Mouse (Mus musculus): ENCODE results near the gene Prkcb.

Gene Prkcb

DNA sequence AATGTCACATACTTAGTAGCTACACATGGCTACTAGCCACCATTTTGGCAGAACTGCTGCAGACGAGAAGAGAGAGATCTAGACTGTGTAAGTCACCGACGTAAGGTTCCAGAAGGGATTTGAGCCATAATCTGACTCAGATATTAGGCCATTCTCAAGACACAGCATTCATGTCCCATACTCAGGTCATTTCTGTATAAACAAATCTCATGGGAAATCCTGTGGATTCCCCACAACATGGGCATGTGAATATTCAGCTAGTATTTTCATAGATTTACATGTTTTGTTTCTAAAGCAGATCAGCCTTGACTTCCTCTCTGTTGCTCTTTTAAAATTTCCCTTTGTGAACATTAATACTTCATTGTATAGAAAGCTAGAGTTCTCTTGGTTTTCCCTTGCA lies 39.4 kb downstream of the Prkcb start:
- DNase-seq = no peak

DNA sequence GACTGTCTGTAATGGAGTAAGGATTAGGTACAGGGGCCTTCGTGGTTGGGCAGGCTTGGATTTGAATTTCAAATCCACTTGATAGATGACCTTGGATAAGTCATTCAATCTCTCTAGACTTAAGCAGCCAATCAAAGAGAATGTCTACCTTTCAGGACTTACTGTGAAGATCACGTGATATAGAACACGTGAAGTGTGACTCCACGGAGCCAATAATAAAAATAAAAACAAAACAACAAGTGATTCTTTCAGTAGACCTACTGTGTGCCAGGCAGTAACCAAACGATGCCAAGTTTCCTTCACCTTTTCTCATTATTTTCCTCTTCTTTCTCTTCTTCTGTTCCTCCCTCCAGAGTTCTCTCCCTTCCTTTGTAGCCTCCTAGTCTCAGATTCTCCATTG lies 39.9 kb downstream of the Prkcb start:
- no peak for DNase-seq

DNA sequence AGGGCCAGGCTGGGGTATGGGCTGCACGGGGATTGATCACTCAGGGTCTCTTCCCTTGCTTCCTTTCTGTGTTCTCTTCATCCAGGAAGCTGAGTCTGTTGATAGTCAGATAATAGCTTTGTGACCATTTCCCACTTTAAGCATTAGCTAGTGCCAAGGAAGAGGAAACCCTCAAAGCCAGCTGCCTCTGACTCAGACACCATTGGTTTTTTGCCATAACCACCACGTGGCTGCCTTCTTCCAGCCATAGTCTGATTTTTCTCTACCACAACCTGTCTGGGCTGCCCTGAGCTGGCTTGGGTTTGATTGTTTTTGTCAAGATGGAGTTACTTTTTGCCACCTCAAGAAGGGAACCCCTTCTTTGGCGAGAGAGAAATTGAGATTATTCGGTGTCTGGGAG lies 41.0 kb downstream of the Prkcb start:
- no peak for DNase-seq

DNA sequence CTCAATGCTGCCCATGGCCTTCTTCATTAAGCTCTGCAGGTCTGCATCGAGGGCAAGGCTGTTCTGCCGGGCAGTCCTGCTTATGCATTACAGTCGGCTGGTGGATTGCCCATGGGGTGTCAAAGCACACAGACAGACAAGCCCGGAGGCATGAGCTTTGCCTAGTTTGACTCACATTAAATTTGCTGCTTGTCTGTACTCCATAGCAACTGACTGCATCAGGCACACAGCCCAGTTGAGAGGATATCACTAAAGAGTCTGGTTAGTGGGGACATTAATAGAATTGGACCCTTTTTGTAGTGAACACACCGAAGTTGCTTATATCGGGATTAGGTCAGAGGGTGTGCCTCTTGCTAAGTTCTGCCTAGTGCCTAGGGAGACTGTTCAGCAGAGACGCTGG lies 45.1 kb downstream of the Prkcb start:
- no peak for DNase-seq

DNA sequence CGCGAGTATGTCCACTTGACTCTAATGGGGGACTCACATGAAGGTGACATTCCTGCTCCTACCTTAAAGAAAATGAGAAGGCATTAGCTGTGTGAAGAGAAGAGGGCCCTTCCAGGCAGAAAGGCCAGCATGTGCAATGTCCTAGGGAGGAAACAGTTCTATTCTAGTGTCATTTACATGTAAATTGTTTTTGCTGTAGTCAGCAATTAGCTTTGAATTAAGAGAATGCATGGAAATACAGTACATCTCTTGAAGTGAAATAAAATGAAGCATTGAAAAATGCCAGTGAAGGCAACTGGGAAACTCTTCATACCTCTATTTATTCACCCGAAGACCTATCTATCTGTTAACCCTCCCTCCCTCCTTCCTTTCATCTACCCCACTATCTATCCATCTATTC lies 48.8 kb downstream of the Prkcb start:
- DNase-seq = no peak

DNA sequence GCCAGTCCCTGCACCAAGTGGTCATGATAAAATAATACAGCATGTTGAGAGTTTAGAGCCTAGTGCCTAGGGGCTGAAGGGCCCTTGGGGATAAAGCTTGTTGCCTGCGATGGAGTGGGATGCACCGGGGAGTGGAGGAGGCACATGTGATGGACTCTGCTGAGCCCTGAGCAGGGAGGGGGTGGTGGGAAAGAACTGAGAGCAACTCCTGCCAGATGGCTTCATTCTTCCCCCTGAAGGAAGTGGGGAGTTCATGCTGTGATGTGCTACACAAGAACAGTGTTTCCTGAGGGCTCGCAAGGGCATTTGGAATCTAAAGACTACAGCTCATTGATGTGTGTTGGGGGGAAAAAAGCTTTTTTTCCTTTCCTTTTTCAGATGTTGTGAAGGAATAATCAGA lies 49.5 kb downstream of the Prkcb start:
- no peak for DNase-seq

DNA sequence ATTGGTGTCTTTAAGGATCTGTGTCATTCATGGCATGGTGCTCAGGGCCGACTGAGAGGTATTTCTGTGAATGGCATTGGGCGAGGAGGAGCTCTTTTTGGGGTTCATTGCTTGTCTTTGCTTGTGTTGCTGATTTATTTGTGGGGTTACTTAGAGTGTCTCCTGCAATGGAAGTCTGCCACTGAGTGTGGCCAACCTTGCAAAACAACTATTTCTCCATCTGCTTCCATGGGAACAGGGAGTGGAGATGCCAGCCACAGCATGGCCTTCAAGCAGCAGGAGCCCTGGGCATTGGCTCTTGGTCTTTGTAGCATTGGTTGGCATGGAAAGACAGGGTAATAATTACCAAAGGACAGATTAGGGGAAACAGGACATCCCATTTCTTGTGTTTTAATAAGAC lies 50.9 kb downstream of the Prkcb start:
- DNase-seq = no peak

DNA sequence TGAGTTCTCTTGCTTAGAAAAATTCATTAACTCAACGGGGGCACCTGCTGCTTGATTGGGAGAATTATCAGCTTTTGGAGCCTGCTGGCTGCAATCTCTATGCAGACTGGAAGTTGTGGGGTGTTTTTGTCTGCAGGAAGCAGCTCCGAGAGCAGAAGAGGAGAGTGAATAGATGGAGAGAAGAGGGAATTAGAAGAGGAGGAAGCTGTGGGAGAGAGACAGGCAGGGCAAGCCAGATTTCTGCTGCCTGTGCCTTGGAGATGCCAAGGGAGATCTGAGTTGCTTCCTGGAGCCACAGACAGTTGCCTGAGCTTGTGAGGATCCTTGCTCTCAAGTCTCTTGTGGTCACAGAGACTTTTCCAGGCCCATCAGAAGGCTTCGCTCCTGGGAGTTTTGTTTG lies 53.3 kb downstream of the Prkcb start:
- no peak for DNase-seq

DNA sequence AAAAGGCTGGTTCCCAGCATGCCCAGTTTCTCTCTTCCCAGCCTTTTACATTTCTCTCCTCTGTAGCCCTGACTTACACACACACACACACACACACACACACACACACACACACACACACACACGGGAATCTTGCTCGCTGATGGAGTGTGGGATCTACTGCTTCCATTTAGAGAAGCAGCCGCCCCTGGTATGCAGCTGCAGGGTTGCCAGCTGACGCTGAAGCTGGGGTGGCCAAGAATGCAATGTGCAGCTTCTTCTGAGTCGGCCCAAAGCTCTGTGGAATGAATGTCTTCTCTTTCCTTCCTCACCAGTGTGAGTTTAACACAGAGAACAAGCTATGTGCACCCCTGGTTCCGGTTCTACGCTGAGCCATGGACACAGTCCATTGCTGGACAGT lies 56.1 kb downstream of the Prkcb start:
- DNase-seq = no peak

DNA sequence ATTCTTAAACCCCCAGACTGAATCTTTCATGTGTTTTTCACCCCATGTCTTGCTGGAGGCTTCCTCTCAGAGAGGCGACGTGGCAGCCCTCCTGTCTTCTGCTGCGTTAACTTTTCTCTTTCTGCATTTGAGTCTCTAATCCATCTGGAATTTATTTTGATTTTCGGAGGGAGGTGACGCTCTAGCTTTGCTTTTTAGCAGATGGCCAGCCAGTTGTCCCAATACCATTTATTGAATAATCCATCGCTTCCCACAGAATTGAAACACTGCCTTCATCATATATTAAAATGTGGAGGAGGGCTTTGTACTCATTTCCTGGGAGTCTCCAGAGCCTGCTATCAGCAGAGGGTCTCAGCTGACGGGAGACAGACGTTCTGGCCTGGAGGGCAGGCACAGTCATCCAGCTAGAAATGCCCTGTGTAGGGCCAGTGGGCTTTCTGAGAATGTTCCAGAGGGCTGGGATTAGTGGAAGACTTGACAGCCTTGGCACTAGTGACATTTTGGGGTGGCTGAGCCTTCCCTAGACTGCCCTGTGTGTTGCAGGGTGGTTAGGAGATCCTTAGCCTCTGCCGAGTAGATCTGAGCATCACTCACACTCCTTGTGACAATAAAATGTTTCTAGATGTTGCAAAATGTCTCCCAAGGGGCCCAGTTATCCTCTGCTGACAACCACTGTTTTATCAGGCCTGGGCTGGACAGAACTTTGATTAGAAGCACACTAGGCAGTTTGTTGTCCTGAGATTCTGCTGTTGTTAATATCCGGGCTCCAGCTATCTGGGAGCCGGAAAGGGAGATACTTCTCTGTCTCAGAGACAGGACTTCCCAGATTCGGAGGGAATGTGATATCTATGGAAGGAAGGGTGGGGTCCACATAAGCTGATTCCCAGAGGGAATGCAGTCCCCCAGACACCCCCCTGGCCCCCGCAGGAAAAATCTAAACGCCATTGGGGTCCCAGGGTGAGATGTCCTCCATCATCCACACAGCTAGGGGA lies 58.0 kb downstream of the Prkcb start:
- DNase-seq = no peak

DNA sequence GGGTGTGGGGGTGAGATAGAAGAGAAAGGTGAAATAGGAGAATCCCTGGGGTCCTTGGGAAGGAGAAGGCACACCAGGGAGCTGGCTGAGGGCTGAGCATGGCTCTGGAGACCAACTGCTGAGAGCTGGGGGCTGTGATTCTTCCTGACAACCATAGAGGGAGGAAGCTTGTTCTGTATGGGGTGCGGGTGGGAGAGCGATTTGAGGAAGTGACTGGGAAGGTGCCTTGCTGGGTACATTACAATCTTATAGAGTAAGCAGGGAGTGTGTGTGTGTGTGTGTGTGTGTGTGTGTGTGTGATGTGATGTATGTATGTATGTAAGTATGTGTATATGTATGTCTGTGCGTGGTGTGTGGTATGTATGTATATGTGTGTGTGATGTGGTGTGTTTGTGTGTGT lies 58.9 kb downstream of the Prkcb start:
- no peak for DNase-seq

DNA sequence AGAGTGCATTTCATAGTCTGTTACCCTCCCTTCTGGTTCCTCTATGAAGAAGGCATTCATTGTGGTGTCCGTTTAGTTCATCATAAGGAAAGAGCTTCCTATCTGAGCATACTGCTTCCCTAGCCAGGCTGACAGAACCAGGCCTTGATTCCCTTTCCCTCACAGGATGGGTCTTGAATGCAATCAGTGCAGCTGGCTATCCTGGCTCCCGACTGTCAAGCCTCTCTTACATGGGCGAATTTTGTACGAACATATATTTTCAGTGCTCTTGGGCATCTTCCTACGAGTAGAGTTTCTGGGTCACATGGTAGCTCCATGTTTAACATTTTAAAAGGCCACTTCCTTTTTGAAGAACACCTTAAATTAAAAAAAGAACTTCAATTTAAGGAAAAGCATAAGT lies 61.4 kb downstream of the Prkcb start:
- no peak for DNase-seq

DNA sequence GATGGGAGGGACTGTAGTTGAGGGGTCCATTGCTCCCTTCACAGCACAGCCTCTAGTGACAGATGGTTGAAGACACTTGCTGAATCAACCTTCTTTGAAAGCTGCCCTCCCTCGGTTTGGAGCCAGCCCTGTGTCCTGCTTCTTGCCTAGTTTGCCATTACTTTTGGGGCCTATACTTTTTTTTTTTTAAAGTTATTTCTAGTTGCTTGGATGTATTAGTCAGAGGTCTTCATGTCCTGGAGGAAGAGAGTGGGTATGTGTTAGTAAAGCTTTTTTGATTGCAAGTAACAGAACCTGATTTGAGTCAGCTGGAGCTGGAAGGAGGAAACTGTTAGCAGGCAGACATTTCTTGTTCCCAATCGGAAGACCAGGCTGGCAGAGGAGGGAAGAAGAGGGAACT lies 62.2 kb downstream of the Prkcb start:
- no peak for DNase-seq

DNA sequence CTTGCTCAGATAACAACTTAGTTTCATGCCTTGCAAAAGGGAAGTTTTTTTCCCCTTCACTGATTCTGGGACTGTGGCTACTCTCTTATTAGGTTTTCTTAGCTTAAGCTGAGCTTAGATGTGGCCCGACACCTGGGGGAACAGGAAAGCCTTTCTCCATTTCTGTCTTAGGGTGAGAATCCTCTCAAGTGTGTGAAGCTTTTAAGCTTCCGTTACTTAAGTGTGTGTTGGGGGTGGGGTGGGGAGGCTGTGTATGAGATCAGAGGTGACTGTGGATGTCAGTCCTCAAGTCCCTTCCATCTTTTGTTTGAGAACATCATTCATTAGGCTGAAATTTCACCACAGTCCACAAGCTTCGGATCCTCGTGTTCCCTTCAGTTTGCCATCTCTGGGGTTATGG lies 63.3 kb downstream of the Prkcb start:
- no peak for DNase-seq

DNA sequence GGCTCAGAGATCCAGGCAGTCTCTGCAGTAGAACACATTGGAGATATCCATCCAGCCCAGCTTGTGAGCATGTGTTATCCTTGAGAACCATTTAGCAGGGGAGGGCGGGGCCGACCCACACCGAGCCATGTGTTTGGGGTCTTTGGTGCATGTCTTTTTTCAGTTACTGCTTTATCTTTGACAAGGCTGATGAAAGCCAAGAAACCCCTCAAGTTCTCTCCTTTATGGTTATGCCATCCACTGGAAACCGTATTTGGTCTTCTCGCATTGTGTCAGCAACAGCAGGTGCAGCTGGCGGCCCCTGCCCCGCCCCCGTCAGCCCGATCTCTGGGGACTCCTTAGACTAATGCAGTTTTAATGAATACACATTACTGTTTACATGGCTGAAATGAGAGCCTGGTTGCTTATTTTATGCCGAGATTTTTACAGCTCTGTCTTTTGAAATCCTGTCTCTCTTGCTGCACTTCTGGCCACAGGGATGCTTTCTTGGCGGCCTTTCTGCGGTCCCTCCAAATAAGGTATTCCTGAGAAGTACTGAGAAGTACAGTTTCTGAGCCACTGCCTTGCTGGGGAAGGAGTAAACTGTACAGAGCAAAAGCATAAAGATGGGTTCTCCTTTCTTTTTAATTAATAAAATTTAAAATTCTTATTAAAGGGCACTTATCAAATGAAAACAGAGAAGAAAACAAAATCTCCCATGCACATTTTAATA lies 64.2 kb downstream of the Prkcb start:
- DNase-seq = no peak

DNA sequence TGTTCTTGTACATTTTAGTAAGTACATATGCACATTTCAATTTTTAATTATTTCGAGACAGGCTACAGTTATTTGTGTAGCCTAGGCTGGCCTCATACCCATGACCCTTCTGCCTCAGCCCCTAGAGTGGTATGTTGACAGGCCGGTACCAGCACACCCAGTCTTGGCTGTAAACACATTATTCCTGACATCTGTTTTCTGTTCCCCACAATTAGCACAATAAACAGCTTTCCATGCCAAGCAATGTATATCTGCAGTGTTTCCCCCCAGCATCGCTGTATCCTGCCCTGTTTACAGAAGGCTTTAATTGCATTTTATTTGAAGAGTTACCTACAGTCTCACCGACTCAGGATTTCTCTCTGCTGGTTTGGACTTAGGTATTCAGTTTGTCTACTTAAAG lies 64.8 kb downstream of the Prkcb start:
- DNase-seq = no peak

DNA sequence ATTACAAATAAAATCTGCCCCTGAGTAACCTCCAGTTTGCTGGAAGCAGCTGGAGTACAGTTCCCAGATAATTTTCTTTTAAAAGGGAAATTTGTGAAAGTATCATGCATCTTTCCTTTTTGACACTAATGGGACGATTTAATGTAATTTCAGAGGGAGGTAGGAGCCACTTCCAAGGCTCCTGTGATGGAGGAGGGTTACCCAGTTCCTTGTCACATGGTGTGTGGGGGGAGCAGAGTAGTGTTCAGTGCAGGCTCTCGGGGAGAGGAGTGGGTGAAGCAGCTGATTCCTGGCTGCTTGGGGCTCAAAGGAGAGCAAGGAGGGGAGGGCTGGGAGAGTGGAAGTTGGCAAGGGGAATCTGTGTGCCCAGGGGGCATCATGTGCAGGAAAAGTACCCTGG lies 68.4 kb downstream of the Prkcb start:
- DNase-seq = no peak

DNA sequence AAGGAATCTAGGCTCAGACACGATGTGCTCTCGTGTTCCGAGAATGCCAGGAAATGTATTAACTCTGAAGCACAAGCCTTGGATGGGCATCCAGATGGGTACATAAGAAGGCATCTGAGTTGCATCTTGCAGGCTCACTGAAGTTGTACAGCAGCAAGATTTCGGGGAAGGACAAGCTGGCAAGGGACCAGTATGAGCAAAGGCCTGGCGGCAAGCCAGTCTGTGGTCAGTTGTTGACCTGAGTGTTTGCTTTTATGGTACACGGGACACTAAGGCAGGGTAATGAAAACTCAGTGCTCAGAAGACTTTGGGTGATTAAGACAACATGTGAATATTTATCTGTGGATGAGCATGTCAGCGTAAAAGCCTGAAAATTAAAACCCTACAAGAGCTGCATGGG lies 69.3 kb downstream of the Prkcb start:
- DNase-seq = no peak

DNA sequence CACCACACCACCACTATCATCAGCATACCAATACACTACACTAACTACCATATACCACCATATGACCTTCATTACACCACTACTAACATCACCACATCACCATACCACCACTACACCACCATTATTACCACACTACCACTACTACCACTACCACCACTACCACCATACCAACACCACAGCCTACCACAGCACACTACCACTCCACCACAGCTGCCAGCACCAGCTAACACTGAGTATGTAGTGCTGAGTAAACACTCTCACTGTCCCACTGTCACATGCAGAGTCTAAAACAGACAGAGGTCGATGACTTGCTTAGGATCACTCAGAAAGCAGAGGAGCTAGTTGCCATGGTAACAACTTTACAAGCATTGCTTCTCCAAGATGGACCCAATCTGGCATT lies 78.1 kb downstream of the Prkcb start:
- DNase-seq = no peak

DNA sequence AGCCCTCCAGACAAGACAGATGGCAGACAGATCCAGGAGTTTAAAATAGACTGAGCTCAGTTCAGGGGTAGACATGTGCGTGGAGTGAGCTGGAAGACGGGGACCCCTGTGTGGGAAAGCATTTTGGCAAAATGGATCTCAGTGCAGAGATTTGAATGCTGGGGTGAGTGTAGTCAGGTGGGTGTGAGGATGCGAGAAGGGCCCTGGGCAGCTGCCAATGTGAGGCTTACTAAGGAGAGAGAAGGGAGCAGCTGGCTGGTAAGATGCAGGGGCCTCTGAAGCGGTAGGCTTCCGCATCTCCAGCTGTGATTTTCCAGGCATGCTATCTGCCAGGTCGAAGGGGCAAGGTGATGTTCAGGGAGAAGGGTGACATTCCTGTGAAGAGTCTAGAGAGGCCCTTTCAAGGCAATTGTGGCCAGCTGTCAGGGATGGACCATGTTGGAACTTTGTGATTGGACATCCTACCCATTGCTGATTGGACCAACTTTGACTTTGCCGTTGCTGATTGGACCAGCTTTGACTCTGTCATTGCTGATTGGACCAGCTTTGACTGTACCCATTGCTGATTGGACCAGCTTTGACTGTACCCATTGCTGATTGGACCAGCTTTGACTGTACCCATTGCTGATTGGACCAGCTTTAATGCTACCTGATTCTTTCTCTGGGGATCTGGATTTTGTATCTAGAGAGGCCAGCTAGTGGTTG lies 78.9 kb downstream of the Prkcb start:
- no peak for DNase-seq

DNA sequence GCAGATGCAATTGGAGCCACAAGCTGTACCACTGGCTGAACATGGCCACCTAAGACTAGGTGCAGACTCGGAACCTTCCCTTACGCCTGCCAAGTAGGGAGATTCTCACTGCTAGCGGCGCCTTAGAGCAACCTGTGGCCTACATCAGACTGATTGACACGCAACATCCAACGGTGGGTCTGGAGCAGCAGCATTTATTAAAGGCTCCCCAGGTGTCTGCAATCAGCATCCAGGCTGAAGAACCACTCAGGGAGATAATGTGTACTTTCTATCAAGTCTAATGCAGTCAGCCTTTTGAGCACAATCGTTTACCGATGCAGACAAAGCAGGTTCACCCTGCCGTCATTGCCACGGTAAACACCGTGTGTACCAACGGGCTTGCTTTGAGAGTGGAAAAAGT lies 81.9 kb downstream of the Prkcb start:
- no peak for DNase-seq

DNA sequence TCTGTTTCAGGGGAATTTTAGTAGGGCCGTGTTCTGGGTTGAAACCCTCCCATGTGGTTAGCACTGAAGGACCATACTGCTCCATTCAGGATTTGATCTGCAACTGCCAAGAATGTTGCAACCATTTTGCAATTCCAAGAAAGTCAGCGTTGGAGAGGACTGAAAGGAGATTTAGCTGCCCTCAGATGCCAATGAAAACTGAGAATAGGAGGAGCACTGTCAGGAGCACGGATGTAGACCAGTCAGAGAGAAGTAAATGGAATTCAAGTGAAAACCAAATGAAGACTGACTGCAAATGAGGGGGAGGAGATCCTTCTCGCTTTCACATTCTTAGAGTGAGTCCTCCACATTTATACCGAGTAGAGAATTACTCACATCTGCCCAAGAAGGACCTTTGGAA lies 83.4 kb downstream of the Prkcb start:
- DNase-seq = no peak

DNA sequence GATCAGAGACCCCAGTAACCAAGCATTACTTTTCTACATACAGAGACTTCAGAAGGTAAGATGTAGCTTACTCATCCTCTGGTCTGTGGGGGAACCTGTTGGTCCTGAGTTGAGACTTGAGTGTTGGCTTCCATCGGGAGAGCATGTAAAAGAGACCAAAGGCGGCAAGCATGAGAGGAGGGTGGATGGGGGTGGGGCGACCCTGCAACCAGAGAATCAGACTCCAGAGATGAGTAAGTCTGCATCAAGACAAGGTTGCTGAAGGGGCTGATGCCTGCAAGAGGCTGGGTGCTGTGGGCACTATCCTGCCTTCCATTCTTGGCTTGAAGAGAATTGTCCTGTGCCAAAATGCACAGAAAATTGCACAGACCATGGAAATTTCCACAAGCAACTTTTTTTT lies 83.8 kb downstream of the Prkcb start:
- DNase-seq = no peak

DNA sequence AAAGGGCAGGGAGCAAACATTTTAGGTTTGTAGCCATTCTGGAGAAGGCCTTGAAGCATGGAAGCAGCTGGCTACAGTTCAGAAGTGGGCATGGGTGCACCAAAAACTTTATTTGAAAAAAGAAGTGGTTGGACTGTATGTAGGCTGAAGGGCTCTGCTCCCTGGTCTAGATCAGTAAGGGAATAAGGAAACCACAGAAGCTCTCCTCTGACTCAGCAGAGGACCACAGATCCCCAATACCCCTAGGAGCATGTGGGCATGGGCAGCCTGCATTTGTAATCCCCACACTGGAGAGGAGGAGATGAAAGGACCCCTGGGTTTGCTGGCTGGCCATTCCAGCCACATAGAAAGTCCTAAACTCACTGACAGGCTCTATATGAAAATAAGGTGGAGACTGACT lies 88.3 kb downstream of the Prkcb start:
- DNase-seq = no peak

All from right cerebral cortex, postnatal 4 days (tissue).